Mouse (Mus musculus) gastrocnemius, adult 2 months (tissue): ENCODE results near the gene Lypd6b. TPM values are rescaled to one million over a fixed set of nuclear protein-coding genes. Genes with fewer than 3 reads are reported as not detected.

Experiments used
- DNase-seq: peaks from one replicate; pipeline ENCODE4 v3.0.0; 2022
- H3K27ac ChIP-seq: fragments of 200-600 bp; 2 replicates; pipeline ENCODE4 v1.8.1; 2022; ENCODE audit warnings: mild to moderate bottlenecking
- H3K4me3 ChIP-seq: fragments of 200-600 bp; 2 replicates; pipeline ENCODE4 v1.8.1; 2022; ENCODE audit warnings: mild to moderate bottlenecking, moderate library complexity
- CTCF ChIP-seq: fragments of 200-600 bp; IDR thresholded peaks from 2 replicates; pipeline ENCODE4 v1.8.1; 2022; ENCODE audit warnings: antibody characterized with exemption, mild to moderate bottlenecking, moderate library complexity
- intact Hi-C: fragments of 180-260 bp; cut with DNase I; formaldehyde crosslinking; loops from one replicate; pipeline ENCODE4 v1.15.1; 2025
- total RNA-seq, 2 experiments: library from RNA; stranded (reverse); gene quantifications; 2 replicates each; pipeline ENCODE4 v1.2.3; 2021

Lypd6b gene
- total RNA-seq, 2 experiments from 2014 or later: not detected

GRCm38 (mm10) chr2:49869782-49870514, 82.5 kb downstream of the Lypd6b start:
- no peak overlapping the region for H3K4me3 ChIP-seq
- intact Hi-C loops: no loop called here
- no peak for TF ChIP-seq CTCF
- H3K27ac ChIP-seq: no peak overlapping the region
- DNase-seq: no peak

- no peak overlapping the region for H3K27ac ChIP-seq
- no peak for DNase-seq
- no peak overlapping the region for H3K4me3 ChIP-seq
- TF ChIP-seq CTCF: no peak
- intact Hi-C loops: no loop called here
Observed at GRCm38 (mm10) chr2:49871012-49871411, 83.5 kb downstream of the Lypd6b start.

GRCm38 (mm10) chr2:49880507-49880906, 93.0 kb downstream of the Lypd6b start:
- Histone ChIP-seq H3K4me3 (no peak overlapping the region), H3K27ac (no peak overlapping the region)
- no peak for TF ChIP-seq CTCF
- DNase-seq: no peak
- intact Hi-C loops: no loop called here

DNA sequence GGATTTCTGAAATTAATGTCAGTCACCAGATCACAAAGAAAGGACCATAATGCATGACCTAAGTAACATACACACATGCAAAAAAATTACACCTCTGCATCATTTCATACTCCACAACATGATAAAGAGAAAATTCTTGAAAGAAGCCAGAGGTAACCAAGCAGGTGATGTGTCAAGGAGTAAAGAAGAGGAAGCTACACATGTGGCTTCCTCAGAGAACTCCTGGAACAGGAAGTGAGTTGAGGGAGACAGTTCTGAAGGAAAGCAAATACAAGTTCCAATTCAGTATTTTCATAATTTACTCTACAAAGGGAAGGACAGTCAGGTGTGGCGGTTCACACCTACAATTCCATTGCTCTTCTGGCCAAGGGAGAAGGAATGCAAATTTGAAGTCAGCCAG, 93.5 kb downstream of the Lypd6b start:
- intact Hi-C loops: no loop called here
- no peak for TF ChIP-seq CTCF
- Histone ChIP-seq H3K4me3 (no peak overlapping the region), H3K27ac (no peak overlapping the region)
- DNase-seq: no peak

DNA sequence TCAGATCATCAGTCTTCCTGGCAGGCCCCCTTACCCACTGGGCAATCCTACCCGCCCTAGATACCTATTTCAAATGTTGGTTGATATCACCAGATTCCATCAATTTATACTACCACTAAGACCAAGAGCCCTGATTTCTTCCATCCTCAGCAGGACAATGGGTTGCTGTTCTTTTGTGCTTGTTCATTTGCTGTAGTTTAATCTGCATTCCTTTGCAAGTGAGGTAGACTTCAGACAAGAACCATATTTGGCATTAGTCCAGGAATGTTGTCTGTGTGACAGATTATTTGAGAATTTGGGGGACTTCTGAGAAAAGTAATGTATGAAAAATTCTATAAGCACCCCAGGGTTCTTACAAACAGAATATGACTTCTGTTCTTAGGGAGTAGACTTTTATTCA, 95.0 kb downstream of the Lypd6b start:
- H3K27ac ChIP-seq: no peak overlapping the region
- no peak overlapping the region for H3K4me3 ChIP-seq
- no peak for TF ChIP-seq CTCF
- DNase-seq: no peak
- intact Hi-C loops: no loop called here

DNA sequence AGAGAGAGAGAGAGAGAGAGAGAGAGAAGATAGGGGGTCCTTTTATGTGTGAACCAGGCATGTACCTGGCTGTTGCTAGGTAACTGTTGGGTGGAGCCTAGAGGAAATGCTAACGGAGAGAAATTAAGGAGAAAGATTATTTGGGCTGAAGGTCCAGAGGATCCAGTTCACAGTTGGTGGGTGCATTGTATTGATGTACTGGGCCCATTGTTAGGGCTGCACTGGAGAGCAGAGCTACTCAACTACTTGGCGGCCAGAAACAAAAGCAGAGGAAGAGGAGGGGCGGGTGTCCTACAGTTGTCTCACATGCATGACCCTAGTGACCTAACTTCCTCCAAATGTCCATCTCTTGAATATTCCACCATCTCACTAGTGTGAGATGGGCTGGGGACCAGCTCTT, 96.5 kb downstream of the Lypd6b start:
- H3K27ac ChIP-seq: no peak overlapping the region
- no peak for TF ChIP-seq CTCF
- intact Hi-C loops: no loop called here
- no peak for DNase-seq
- H3K4me3 ChIP-seq: no peak overlapping the region

- no peak for DNase-seq
- no peak for TF ChIP-seq CTCF
- Histone ChIP-seq H3K27ac (no peak overlapping the region), H3K4me3 (no peak overlapping the region)
- intact Hi-C loops: no loop called here
Observed at GRCm38 (mm10) chr2:49886209-49886608, 98.7 kb downstream of the Lypd6b start.

GRCm38 (mm10) chr2:49888346-49888745, 100.9 kb downstream of the Lypd6b start:
- no peak for DNase-seq
- no peak for TF ChIP-seq CTCF
- intact Hi-C loops: no loop called here
- Histone ChIP-seq H3K27ac (no peak overlapping the region), H3K4me3 (no peak overlapping the region)

DNA sequence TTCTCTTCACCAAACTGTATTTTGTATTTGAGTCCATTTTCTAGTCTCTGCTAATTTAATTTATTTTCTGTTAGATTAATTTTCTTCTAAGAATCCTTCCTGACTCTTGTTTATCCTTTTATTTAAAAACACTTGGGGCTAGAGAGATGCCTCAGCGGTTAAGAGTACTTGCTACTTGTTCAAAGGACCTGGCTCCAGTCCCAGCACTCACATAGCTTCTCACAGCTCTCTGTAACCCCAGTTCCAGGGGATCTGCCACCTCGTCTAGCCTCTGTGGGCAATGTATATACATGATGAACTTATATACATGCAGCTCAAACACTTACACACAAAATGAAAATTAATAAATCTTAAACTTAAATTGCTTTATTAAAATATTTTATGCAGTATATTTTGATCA, 103.2 kb downstream of the Lypd6b start:
- TF ChIP-seq CTCF: no peak
- H3K27ac ChIP-seq: no peak overlapping the region
- intact Hi-C loops: no loop called here
- H3K4me3 ChIP-seq: no peak overlapping the region
- no peak for DNase-seq

DNA sequence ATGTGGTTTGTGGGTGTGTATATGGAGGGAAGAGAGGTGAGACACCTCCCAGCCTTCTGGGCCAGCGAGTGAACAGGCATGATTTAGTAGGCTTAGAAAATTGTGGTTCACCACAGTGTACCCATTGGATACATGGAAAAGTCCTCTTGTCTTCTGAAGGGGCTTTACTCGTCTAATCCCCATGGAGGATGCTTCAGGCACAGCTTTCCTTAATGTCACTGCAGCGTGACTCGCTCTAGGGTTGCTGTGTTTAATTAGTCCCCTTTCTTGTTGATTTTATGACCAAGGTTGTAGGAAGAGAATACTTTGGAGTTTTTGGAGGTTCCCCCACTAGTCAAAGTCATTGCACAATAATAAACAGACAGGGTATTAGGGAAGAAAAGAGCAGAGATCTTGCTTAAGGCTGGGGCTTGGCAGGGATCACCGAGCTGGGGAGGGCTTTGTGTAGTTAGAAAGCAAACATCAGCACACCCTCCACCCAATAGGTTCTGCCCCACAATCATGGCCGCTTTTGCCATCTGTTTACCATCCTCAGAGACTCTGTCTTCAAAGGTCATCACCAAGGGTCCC, 122.4 kb downstream of the Lypd6b start:
- H3K27ac ChIP-seq: no peak overlapping the region
- intact Hi-C loops: no loop called here
- no peak overlapping the region for H3K4me3 ChIP-seq
- TF ChIP-seq CTCF: no peak
- no peak for DNase-seq

- TF ChIP-seq CTCF: no peak
- no peak for DNase-seq
- Histone ChIP-seq H3K4me3 (no peak overlapping the region), H3K27ac (no peak overlapping the region)
- intact Hi-C loops: no loop called here
Observed at GRCm38 (mm10) chr2:49911296-49912034, 124.0 kb downstream of the Lypd6b start.

DNA sequence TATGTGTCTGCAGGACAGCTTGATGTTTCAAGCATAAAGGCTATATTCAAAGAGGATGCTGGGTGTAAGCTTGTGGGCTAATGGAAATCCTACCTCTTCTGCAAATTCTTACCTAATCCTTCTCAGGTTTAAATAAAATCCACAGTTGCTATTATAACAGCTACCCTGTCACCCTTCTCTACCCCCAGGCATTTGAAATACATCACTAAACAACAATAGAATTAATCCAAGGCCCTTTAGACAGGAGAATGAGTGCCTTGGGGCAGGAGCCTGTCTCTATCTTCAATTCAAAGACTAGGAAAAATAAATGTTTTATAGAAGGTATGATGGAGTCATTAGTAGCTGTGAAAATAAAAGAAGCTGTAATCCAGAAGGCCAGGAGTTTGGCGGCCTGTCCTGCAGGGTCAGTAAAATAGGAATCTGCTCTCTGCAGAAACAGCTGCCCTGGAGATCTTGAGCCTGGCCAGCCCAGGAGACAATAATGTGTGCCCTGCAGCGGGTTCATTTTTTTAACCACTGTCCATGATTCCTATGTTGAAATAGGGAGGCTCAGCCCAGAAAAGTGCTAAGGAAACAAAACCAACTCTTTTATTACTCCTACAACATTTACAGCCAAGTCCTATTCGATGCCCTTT, 124.9 kb downstream of the Lypd6b start:
- no peak for TF ChIP-seq CTCF
- Histone ChIP-seq H3K4me3 (no peak overlapping the region), H3K27ac (no peak overlapping the region)
- no peak for DNase-seq
- intact Hi-C loops: no loop called here

DNA sequence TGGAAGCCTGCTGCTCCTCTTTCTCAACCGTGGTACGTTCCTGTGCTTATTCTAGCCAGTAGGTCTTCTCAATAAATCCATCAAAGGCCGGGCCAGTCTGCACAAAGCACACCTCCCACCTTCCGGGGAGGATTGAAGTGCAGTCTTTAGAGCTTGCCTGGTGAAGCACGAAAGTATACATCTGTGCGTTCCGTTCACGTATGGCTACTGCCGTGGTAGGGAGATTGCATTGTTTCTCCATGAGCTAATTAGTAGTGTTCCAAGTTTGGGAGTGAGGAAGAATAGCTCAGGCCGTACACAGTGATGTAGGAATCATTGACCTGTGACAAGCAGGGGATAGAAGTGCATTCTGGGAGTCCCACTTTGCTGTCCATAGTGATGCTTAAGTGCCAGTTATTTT, 130.0 kb downstream of the Lypd6b start:
- Histone ChIP-seq H3K4me3 (no peak overlapping the region), H3K27ac (no peak overlapping the region)
- intact Hi-C loops: no loop called here
- TF ChIP-seq CTCF: no peak
- DNase-seq: no peak
